Mouse (Mus musculus) hindbrain, embryonic 16.5 days (tissue): ENCODE results near the gene Hoxc12. TPM values are rescaled to one million over a fixed set of nuclear protein-coding genes. Genes with fewer than 3 reads are reported as not detected.

Experiments
- ATAC-seq: fragments of 200-750 bp; cut with Nextera tagmentation; 2 replicates; pipeline ENCODE4 v1.8.0; 2017; ENCODE audit warnings: moderate TSS enrichment, moderate library complexity
- H3K27ac ChIP-seq: fragments of 300-500 bp; sonication (generic); 2 replicates; pipeline ENCODE4 v1.5.1; 2014; ENCODE audit warnings: low read depth, mild to moderate bottlenecking, control low read depth, low read length, moderate library complexity
- H3K27me3 ChIP-seq: fragments of 300-500 bp; sonication (generic); replicated peaks from 2 replicates; pipeline ENCODE4 v1.6.1; 2014; ENCODE audit warnings: low read length; ENCODE audit not compliant: control insufficient read depth, insufficient read depth
- H3K36me3 ChIP-seq: fragments of 300-500 bp; sonication (generic); 2 replicates; pipeline ENCODE4 v1.6.1; 2014; ENCODE audit warnings: mild to moderate bottlenecking, low read length, moderate library complexity, mixed read lengths; ENCODE audit not compliant: control insufficient read depth, insufficient read depth
- H3K4me1 ChIP-seq: fragments of 300-500 bp; sonication (generic); 2 replicates; pipeline ENCODE4 v1.6.1; 2014; ENCODE audit warnings: low read depth, low read length; ENCODE audit not compliant: control insufficient read depth, insufficient read depth
- H3K4me2 ChIP-seq: fragments of 300-500 bp; sonication (generic); 2 replicates; pipeline ENCODE4 v1.6.1; 2014; ENCODE audit warnings: mild to moderate bottlenecking, low read length, control low read depth, moderate library complexity
- H3K4me3 ChIP-seq: fragments of 300-500 bp; sonication (generic); 2 replicates; pipeline ENCODE4 v1.5.1; 2014; ENCODE audit warnings: mild to moderate bottlenecking, low read length, control low read depth, moderate library complexity
- H3K9ac ChIP-seq: fragments of 300-500 bp; sonication (generic); 2 replicates; pipeline ENCODE4 v1.6.1; 2014; ENCODE audit warnings: low read depth, mild to moderate bottlenecking, control low read depth, low read length, moderate library complexity
- H3K9me3 ChIP-seq: fragments of 300-500 bp; sonication (generic); 2 replicates; pipeline ENCODE4 v1.6.1; 2014; ENCODE audit warnings: mild to moderate bottlenecking, low read length, moderate library complexity; ENCODE audit not compliant: control insufficient read depth
- WGBS: fragments of 180-500 bp; shearing (Covaris S2); extraction: QIAGEN DNeasy Blood & Tissue Kit; methylation state at CpG from one replicate; pipeline ENCODE4 v1.1.7; 2014; 5-methylcytosine and 5-hydroxymethylcytosine counted together
- polyA plus RNA-seq: library from polyadenylated mRNA; unstranded; fragments of >200 nt; fragmentation: Nextera tagmentation; extraction: Ambion mirVana; gene quantifications from 2 replicates; pipeline ENCODE4 v1.2.1, GENCODE M21; 2015

Hoxc12 gene
- polyA plus RNA-seq: not detected in 2 replicates

DNA sequence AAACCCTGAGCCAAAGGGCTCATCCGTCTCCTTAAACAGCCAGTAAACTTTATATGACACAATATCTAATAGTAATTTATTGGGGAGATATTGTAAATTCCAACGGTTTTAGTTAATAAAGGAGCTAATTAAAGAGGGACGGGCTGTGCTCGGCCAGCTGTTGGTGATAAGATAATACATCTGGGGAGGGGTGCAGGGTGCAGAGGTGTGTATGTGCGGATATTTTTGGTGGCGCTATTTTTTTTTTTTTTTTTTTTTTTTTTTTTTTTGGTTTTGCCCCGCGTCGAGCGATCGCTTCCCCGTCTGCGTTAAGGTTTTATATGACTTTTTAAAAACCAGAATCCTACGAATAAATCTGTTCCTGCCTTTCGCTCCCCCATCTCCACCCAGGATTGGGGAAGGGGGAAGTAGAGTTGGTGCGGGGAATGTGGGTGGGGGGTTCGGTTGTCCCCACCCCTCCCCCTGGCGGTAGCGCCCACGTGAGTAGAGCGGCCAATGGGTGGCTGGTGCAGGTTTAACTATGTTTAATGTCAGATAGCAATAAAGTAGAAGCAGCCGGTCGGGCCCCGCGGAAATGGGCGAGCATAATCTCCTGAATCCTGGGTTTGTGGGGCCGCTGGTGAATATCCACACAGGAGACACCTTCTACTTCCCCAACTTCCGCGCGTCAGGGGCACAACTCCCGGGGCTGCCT lies at the start of gene Hoxc12:
Gene Hoxc12, plus strand, starts transcription at position 479 of the 694 bp plus-strand sequence.
- no peaks in the 10 kb centered on the region for H3K9me3 ChIP-seq
- no peak within 1 kb of the TSS for H3K9ac ChIP-seq
- H3K4me3 ChIP-seq: no peak within 1 kb of the TSS
- no peak within 1 kb of the TSS for H3K4me2 ChIP-seq
- H3K36me3 ChIP-seq: no peaks in the 10 kb centered on the region
- no peaks in the 10 kb centered on the region for H3K4me1 ChIP-seq
- no peak for ATAC-seq
- under 1% methylated on average over 31 of the region's 31 CpGs for WGBS
- H3K27ac ChIP-seq: no peak within 1 kb of the TSS
- peaks cover 85% of the 10 kb centered on the region for H3K27me3 ChIP-seq

GRCm38 (mm10) chr15:102895115-102895514 lies 41.4 kb upstream of the Hoxc12 start:
- H3K4me3 ChIP-seq: no peak overlapping the region
- WGBS: 89% methylated on average over 6 of the region's 6 CpGs

GRCm38 (mm10) chr15:102904946-102905345 lies 31.6 kb upstream of the Hoxc12 start:
- no peak overlapping the region for H3K4me2 ChIP-seq
- no peak overlapping the region for H3K27ac ChIP-seq
- H3K4me1 ChIP-seq: no peaks in the 10 kb centered on the region
- H3K9me3 ChIP-seq: no peaks in the 10 kb centered on the region
- no peak for ATAC-seq
- H3K9ac ChIP-seq: no peak overlapping the region
- peaks cover 65% of the 10 kb centered on the region for H3K27me3 ChIP-seq
- no peak overlapping the region for H3K4me3 ChIP-seq
- 58% methylated on average over 1 of the region's 1 CpGs for WGBS
- no peaks in the 10 kb centered on the region for H3K36me3 ChIP-seq

More at GRCm38 (mm10) chr15:102895115-102895514, 41.4 kb upstream of the Hoxc12 start:
- H3K9ac ChIP-seq: no peak overlapping the region
- H3K4me1 ChIP-seq: no peaks in the 10 kb centered on the region
- H3K36me3 ChIP-seq: no peaks in the 10 kb centered on the region
- H3K9me3 ChIP-seq: no peaks in the 10 kb centered on the region
- no peak overlapping the region for H3K27ac ChIP-seq
- H3K4me2 ChIP-seq: no peak overlapping the region
- ATAC-seq: no peak
- peaks cover 4% of the 10 kb centered on the region; the same call in 1 of the 2 replicates for H3K27me3 ChIP-seq

DNA sequence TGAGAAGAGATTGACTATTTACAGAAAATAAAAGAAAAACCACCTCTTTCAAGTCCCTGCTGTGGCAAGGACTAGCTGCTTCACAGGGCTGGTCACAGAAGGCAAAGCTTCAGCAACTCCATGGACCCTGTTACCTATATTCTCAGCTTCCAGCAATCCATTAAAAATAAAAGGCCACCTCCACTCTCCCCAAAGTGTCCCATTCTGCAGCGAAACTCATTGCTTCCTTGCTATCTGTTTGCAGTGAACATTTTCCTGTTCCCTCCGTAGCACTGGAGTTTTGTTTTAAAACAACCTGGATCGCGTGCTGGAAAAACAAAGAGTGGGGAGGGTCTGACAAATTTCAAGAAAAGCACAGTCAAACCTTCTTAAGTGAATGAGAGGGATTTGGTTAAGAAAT lies 27.0 kb upstream of the Hoxc12 start:
- H3K36me3 ChIP-seq: no peaks in the 10 kb centered on the region
- 1% methylated on average over 4 of the region's 4 CpGs for WGBS
- ATAC-seq: no peak

GRCm38 (mm10) chr15:102910038-102910437 lies 26.5 kb upstream of the Hoxc12 start:
- ATAC-seq: no peak
- H3K27ac ChIP-seq: no peak overlapping the region
- no peak overlapping the region for H3K4me2 ChIP-seq
- H3K36me3 ChIP-seq: no peaks in the 10 kb centered on the region
- no peak overlapping the region for H3K4me3 ChIP-seq
- 0% methylated on average over 18 of the region's 18 CpGs for WGBS
- H3K9ac ChIP-seq: no peak overlapping the region
- H3K27me3 ChIP-seq: peaks cover 78% of the 10 kb centered on the region
- H3K9me3 ChIP-seq: no peaks in the 10 kb centered on the region
- H3K4me1 ChIP-seq: no peaks in the 10 kb centered on the region

More for the DNA sequence above, 27.0 kb upstream of the Hoxc12 start:
- Histone ChIP-seq H3K4me3 (no peak overlapping the region), H3K4me2 (no peak overlapping the region), H3K9me3 (no peaks in the 10 kb centered on the region), H3K27me3 (peaks cover 78% of the 10 kb centered on the region), H3K9ac (no peak overlapping the region), H3K27ac (no peak overlapping the region), H3K4me1 (no peaks in the 10 kb centered on the region)

- Histone ChIP-seq H3K36me3 (no peaks in the 10 kb centered on the region), H3K9ac (no peak overlapping the region), H3K27ac (no peak overlapping the region), H3K4me3 (no peak overlapping the region), H3K4me2 (no peak overlapping the region), H3K27me3 (peaks cover 77% of the 10 kb centered on the region), H3K4me1 (no peaks in the 10 kb centered on the region), H3K9me3 (no peaks in the 10 kb centered on the region)
- WGBS: under 1% methylated on average over 22 of the region's 22 CpGs
- no peak for ATAC-seq
Measured at GRCm38 (mm10) chr15:102910496-102911095, 26.0 kb upstream of the Hoxc12 start.

- WGBS: under 1% methylated on average over 19 of the region's 19 CpGs
- no peak for ATAC-seq
- H3K9ac ChIP-seq: no peak overlapping the region
- peaks cover 84% of the 10 kb centered on the region for H3K27me3 ChIP-seq
- H3K36me3 ChIP-seq: no peaks in the 10 kb centered on the region
- H3K9me3 ChIP-seq: no peaks in the 10 kb centered on the region
- no peak overlapping the region for H3K4me3 ChIP-seq
- no peak overlapping the region for H3K4me2 ChIP-seq
- H3K27ac ChIP-seq: no peak overlapping the region
- no peaks in the 10 kb centered on the region for H3K4me1 ChIP-seq
Measured at GRCm38 (mm10) chr15:102913038-102913585, 23.4 kb upstream of the Hoxc12 start.

DNA sequence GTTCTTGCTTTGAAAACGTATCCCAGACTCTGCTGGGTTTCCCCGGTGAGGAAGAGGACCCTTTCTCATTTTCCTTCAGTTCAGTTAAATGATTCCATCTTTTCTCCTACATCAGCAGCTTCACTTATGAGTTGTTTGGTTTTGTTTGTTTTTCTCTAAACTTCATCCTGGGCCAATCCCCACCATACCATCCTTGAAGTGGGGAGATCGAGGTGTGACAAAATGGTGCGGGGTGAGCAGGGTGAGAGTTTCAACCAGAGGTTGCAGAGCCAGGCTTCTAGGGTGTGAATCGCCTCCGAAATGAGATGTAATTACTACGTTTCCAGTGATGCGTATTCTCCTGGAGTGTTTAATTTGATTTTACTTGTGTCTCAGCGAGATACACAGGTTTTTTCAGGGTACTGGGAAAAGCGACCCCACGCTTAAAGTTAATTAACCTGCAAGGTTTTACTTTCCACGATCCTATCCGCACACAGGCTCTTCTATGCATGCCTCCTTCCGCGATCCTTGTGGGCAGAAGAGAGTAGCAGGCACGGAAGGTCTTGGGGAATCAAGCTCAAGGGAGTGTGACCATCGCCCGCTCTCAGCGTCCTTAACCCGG lies 18.5 kb upstream of the Hoxc12 start:
- no peaks in the 10 kb centered on the region for H3K9me3 ChIP-seq
- ATAC-seq: no peak
- H3K4me2 ChIP-seq: no peak overlapping the region
- H3K27ac ChIP-seq: no peak overlapping the region
- H3K4me3 ChIP-seq: no peak overlapping the region
- WGBS: 2% methylated on average over 20 of the region's 20 CpGs
- no peak overlapping the region for H3K9ac ChIP-seq
- peaks cover 81% of the 10 kb centered on the region for H3K27me3 ChIP-seq
- no peaks in the 10 kb centered on the region for H3K36me3 ChIP-seq
- peaks cover 2% of the 10 kb centered on the region; the same call in 1 of the 2 replicates for H3K4me1 ChIP-seq
